Mouse (Mus musculus): ENCODE results near the gene Asb7. TPM values are rescaled to one million over a fixed set of nuclear protein-coding genes. Genes with fewer than 3 reads are reported as not detected.

Asb7 gene
- polyA plus RNA-seq, 1 experiment from 2014 or later, result 9.9 TPM

DNA sequence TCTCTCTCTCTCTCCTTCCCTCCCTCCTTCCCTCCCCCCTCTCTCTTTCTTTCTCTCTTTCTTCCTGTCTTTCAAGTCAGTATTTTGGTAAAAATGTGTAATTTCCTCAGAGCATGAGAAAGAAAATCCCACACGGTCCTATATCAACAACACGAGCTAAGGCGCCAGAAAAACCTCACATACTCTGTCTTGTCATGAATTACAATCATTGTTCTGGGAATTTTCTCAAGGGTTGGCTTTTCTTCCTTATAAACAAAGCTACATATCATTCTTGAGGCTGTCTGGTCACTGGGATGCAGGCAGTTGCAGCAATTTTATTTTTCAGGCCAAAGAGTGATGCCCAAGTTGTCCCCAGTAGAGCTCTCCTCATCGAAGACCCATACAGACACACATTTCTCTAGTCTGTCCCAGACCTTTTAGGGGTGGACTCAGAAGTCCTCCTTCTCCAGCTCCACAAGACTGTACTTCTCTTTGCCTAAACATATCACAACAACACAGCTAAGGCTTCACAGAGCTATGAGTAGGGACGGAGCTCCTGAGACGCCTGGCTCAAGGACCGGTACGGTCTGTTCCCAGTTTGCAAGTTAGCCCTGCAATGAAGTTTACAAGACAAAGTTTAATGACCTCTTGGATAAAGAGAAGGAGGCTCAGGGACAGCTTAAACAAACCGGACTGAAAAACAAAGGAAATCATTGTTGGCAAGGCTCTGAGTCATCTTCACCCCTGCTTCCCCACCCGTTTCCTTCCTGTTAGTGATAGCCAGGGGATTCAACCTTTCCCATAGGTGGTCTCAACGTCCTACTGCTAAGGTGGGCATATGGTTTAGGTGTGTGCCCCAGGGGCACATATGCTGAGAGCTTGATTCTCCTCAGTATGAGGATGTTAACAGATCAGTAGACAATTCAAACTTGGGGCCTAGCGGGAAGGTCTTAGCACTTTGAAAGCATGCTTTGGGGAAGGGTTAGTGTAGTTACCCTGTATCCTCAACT lies 88.5 kb downstream of the Asb7 start:
- ATAC-seq (ENCODE audit: extremely low read depth, insufficient number of reproducible peaks, low FRiP score, low TSS enrichment), result no peak; the same call in 1 of the 2 replicates
- 63% methylated on average over 12 of the region's 12 CpGs for WGBS
- H3K4me1 ChIP-seq, result peaks cover 7% of the 10 kb centered on the region; the same call in 1 of the 2 replicates
- no peaks in the 10 kb centered on the region for H3K9me3 ChIP-seq
- H3K27ac ChIP-seq (replicated peaks), result peak overlapping the region; percentile 20
- no peak overlapping the region for H3K4me3 ChIP-seq
- no peaks in the 10 kb centered on the region for H3K36me3 ChIP-seq
- H3K4me2 ChIP-seq, result no peak overlapping the region
- no peak overlapping the region for H3K9ac ChIP-seq
- H3K27me3 ChIP-seq (replicated peaks), result no peaks in the 10 kb centered on the region

- Histone ChIP-seq H3K9me3 (no peaks in the 10 kb centered on the region), H3K4me1 (peaks cover 7% of the 10 kb centered on the region; the same call in 1 of the 2 replicates), H3K36me3 (no peaks in the 10 kb centered on the region), H3K4me3 (no peak overlapping the region), H3K27me3 (replicated peaks) (no peaks in the 10 kb centered on the region), H3K9ac (no peak overlapping the region), H3K27ac (replicated peaks) (peak overlapping the region; percentile 20; the same call in 1 of the 2 replicates), H3K4me2 (no peak overlapping the region)
- 77% methylated on average over 3 of the region's 3 CpGs for WGBS
- ATAC-seq (ENCODE audit: extremely low read depth, insufficient number of reproducible peaks, low FRiP score, low TSS enrichment), result no peak
These were observed 89.3 kb downstream of the Asb7 start for GRCm38 (mm10) chr7:66600126-66600525.

- H3K27ac ChIP-seq (replicated peaks), result no peak overlapping the region
- no peak for ATAC-seq (ENCODE audit: extremely low read depth, insufficient number of reproducible peaks, low FRiP score, low TSS enrichment)
These were observed 91.5 kb downstream of the Asb7 start for GRCm38 (mm10) chr7:66597900-66598299.

More at GRCm38 (mm10) chr7:66597900-66598299, 91.5 kb downstream of the Asb7 start:
- Histone ChIP-seq H3K36me3 (no peaks in the 10 kb centered on the region), H3K4me1 (peaks cover 7% of the 10 kb centered on the region; the same call in 1 of the 2 replicates), H3K4me3 (no peak overlapping the region), H3K27me3 (replicated peaks) (no peaks in the 10 kb centered on the region), H3K9ac (no peak overlapping the region), H3K9me3 (no peaks in the 10 kb centered on the region), H3K4me2 (no peak overlapping the region)
- 95% methylated on average over 3 of the region's 3 CpGs for WGBS

Other genes starting within 250 kb of the Asb7 start
- gene Lins1, start 293 bp upstream of the Asb7 start, polyA plus RNA-seq (2015; fragmentation: Nextera tagmentation; extraction: Ambion mirVana), result 7.6 and 8.1 TPM in 2 replicates
- gene Cers3, start 53.9 kb upstream of the Asb7 start, polyA plus RNA-seq (2015; fragmentation: Nextera tagmentation; extraction: Ambion mirVana), result 0.39 and 0.45 TPM in 2 replicates
- gene Adamts17, start 150.1 kb upstream of the Asb7 start, polyA plus RNA-seq (2015; fragmentation: Nextera tagmentation; extraction: Ambion mirVana), result 5.2 and 5.6 TPM in 2 replicates